ENCODE assay signal across 9 mouse cellular contexts in the genomic region with DNA sequence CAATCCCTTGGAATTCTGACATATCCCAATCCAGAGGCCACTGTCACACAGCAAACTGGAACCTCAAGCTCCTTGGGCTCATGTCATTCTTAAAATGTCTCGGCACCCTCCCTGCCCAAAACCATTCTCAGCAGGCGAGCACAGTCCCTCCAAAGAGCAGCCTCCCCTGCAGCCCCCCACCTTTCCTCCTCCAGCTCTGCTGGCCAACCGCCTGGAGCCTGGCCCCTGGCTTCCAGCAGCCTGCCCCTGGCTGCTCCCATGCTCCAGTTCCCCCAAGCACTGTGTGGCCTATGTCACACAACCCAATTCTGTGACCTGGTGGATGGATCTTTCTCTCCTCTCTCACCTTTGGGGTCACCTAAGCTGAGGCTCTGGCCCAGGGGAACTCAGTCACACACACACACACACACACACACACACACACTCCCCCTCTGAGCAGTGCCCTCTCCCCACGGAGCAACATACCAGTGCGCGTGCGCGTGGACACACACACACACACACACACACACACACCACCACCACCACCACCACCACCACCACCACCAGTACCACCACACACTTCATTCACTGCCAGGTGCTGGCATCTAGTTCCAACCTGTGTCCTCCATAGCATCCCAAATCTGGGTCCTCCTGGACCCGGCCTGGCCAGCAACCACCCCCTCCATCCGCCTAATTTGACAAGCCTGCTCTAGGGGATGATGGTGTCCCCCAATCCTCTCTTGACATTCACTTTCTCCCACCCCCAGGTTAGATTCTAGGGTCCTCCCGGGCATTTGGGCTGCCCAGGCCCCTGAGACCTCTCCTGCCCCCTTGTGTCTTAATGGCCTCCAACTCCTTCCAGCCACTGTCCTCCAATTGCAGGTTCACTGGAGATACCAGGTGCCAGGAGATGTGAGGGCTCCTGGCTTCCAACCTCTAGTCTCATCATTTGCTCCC. TPM values are rescaled to one million over a fixed set of nuclear protein-coding genes. Genes with fewer than 3 reads are reported as not detected.
DNase-seq lines count a peak whose midpoint lies in the region; ATAC-seq and TF ChIP-seq lines count a peak whose summit lies in the region.
"Had no signal": no experiment of that assay in that cellular context is flagged by ENCODE, and none has a peak within 500 bp of the region (broad histone marks: within the 10 kb centered on the region; RNA-seq: fewer than 3 reads in every experiment).

No protein-coding gene starts in this region.

- intact Hi-C loops in heart, postnatal 25 days (cut with DNase I), result no loop called here
- intact Hi-C loops in left cerebral cortex, postnatal 10 days (cut with DNase I), result no loop called here

- DNase-seq in heart, postnatal 25 days (ENCODE audit: low spot score), result no peak
- peak; percentile 58 to 71 for DNase-seq in cerebellum, adult 18-20 months
- no peak for DNase-seq in forebrain, postnatal 0 days
- no peak for DNase-seq in midbrain, embryonic 10.5 days (ENCODE audit: low spot score)
- no peak for DNase-seq in left cerebral cortex, postnatal 10 days (ENCODE audit: extremely low spot score in 1 of 2, low spot score in 2 of 2)

- H3K27me3 ChIP-seq in heart, embryonic 14.5 days (ENCODE audit: control insufficient read depth, insufficient read depth, low read length), result peaks cover 5% of the 10 kb centered on the region; the same call in 1 of the 2 replicates
- no peaks in the 10 kb centered on the region for H3K27me3 ChIP-seq in forebrain, postnatal 0 days (ENCODE audit: insufficient read depth, low read length)
- no peaks in the 10 kb centered on the region for H3K27me3 ChIP-seq in midbrain, embryonic 10.5 days (ENCODE audit: low read depth, poor library complexity, severe bottlenecking)

- H3K9me3 ChIP-seq in heart, embryonic 14.5 days (ENCODE audit: control insufficient read depth, low read length), result no peaks in the 10 kb centered on the region
- no peaks in the 10 kb centered on the region for H3K9me3 ChIP-seq in forebrain, postnatal 0 days (ENCODE audit: low read length)
- no peaks in the 10 kb centered on the region for H3K9me3 ChIP-seq in midbrain, embryonic 10.5 days (replicated peaks)

- peak overlapping the region; percentile 73 for H3K4me2 ChIP-seq in heart, embryonic 14.5 days (ENCODE audit: low read length)
- peak overlapping the region; percentile 70 for H3K4me2 ChIP-seq in forebrain, postnatal 0 days (ENCODE audit: low read depth)

- no peaks in the 10 kb centered on the region for H3K36me3 ChIP-seq in heart, embryonic 14.5 days (ENCODE audit: control insufficient read depth, insufficient read depth, low read length)
- no peaks in the 10 kb centered on the region for H3K36me3 ChIP-seq in forebrain, postnatal 0 days (ENCODE audit: insufficient read depth)
- no peaks in the 10 kb centered on the region for H3K36me3 ChIP-seq in midbrain, embryonic 10.5 days

- H3K4me1 ChIP-seq in heart, embryonic 14.5 days (ENCODE audit: control insufficient read depth in 2 of 2, insufficient read depth in 2 of 2, low read length in 2 of 2), result 0 out of 4 replicates have a peak, but pooled peaks cover 0 to 4% of the 10 kb centered on the region in 2 experiments
- 0 out of 2 replicates have a peak, but pooled peaks cover 8% of the 10 kb centered on the region for H3K4me1 ChIP-seq in forebrain, postnatal 0 days (ENCODE audit: insufficient read depth)
- H3K4me1 ChIP-seq in midbrain, embryonic 10.5 days, result peaks cover 37% of the 10 kb centered on the region

- no peak overlapping the region for H3K27ac ChIP-seq in heart, embryonic 14.5 days (replicated peaks in 1 of 2; ENCODE audit: control insufficient read depth in 1 of 2, insufficient read depth in 1 of 2, low read depth in 2 of 2, low read length in 2 of 2)
- peak overlapping the region; percentile 86 for H3K27ac ChIP-seq in forebrain, postnatal 0 days (ENCODE audit: low read depth, low read length)
- peak overlapping the region; percentile 89 for H3K27ac ChIP-seq in midbrain, embryonic 10.5 days (replicated peaks)

- peak overlapping the region; percentile 66 for H3K9ac ChIP-seq in heart, embryonic 14.5 days (ENCODE audit: low read length)
- H3K9ac ChIP-seq in forebrain, postnatal 0 days, result peak overlapping the region; percentile 83

- H3K4me3 ChIP-seq in heart, embryonic 14.5 days (ENCODE audit: control insufficient read depth in 1 of 2, insufficient read depth in 1 of 2, low read depth in 1 of 2, low read length in 2 of 2), result peak overlapping the region; percentile 54 to 59
- H3K4me3 ChIP-seq in forebrain, postnatal 0 days (ENCODE audit: low read depth, low read length), result peak overlapping the region; percentile 74
- H3K4me3 ChIP-seq in midbrain, embryonic 10.5 days, result peak overlapping the region; percentile 73

- no peak for ATAC-seq in heart, embryonic 14.5 days (ENCODE audit: insufficient number of reproducible peaks, insufficient read depth, low FRiP score, low read depth)
- ATAC-seq in forebrain, postnatal 0 days, result 0 out of 2 replicates have a peak, but pooled peaks have one; percentile 1
- ATAC-seq in megakaryocyte, adult 5-6 weeks (ENCODE audit: poor library complexity, severe bottlenecking), result no peak
- no peak for ATAC-seq in erythroblast, adult 5-6 weeks (replicated peaks; ENCODE audit: low FRiP score, poor library complexity, severe bottlenecking)

- WGBS in heart, embryonic 14.5 days, result 71% methylated on average over 11 of the region's 11 CpGs
- 53% methylated on average over 11 of the region's 11 CpGs for WGBS in forebrain, postnatal 0 days
- WGBS in midbrain, embryonic 10.5 days, result 73% methylated on average over 11 of the region's 11 CpGs

- TF ChIP-seq CTCF in forebrain, postnatal 0 days (IDR thresholded peaks at IDR 0.05; ENCODE audit: low read depth), result peak; percentile 34

RNA-seq across cellular contexts. Expression of a gene that starts 0.6 kb away (rescaled TPM):
- polyA plus RNA-seq in heart, embryonic 14.5 days (2014; fragmentation: Nextera tagmentation; extraction: Ambion mirVana), result 25.8 and 28.8 TPM in 2 replicates
- 10 to 100 TPM; 61.4 to 68.7 TPM for total RNA-seq in heart, postnatal 25 days (2021)
- 7.5 and 9.2 TPM in 2 replicates for total RNA-seq in forebrain, postnatal 0 days (2014; rRNA removed)
- 18.8 and 20.4 TPM in 2 replicates for polyA plus RNA-seq in forebrain, postnatal 0 days (2015; fragmentation: Nextera tagmentation; extraction: Ambion mirVana)
- polyA plus RNA-seq in midbrain, embryonic 10.5 days (2016; fragmentation: Nextera tagmentation; extraction: Ambion mirVana), result 19.5 and 21.6 TPM in 2 replicates
- total RNA-seq in megakaryocyte, adult 5-6 weeks (2015), result 59.2 and 68.7 TPM in 2 replicates
- 37.7 and 45.0 TPM in 2 replicates for total RNA-seq in megakaryocyte, adult 5-6 weeks (2017)
- 10 to 100 TPM; 48.0 to 52.9 TPM for total RNA-seq in left cerebral cortex, postnatal 10 days (2021)
- total RNA-seq in erythroblast, adult 5-6 weeks (2015; ENCODE audit: low replicate concordance), result 9.8 and 24.9 TPM in 2 replicates
- total RNA-seq in erythroblast, adult 5-6 weeks (2017; ENCODE audit: low replicate concordance), result 17.0 and 17.9 TPM in 2 replicates

RNA-seq across cellular contexts. Expression of a gene that starts 0.8 kb away (rescaled TPM):
- polyA plus RNA-seq in heart, embryonic 14.5 days (2014; fragmentation: Nextera tagmentation; extraction: Ambion mirVana), result 1.0 and 1.2 TPM in 2 replicates
- under 1 TPM; 0.39 to 0.42 TPM for total RNA-seq in heart, postnatal 25 days (2021)
- 37.9 and 51.3 TPM in 2 replicates for total RNA-seq in forebrain, postnatal 0 days (2014; rRNA removed)
- 38.5 and 58.4 TPM in 2 replicates for polyA plus RNA-seq in forebrain, postnatal 0 days (2015; fragmentation: Nextera tagmentation; extraction: Ambion mirVana)
- 5.4 and 9.7 TPM in 2 replicates for polyA plus RNA-seq in midbrain, embryonic 10.5 days (2016; fragmentation: Nextera tagmentation; extraction: Ambion mirVana)
- 0.04 TPM in 1 of 2 replicates, not detected in the other for total RNA-seq in megakaryocyte, adult 5-6 weeks (2015)
- not detected in 2 replicates for total RNA-seq in megakaryocyte, adult 5-6 weeks (2017)
- total RNA-seq in left cerebral cortex, postnatal 10 days (2021), result 100 to 1,000 TPM; 340 to 347 TPM
- not detected in 2 replicates for total RNA-seq in erythroblast, adult 5-6 weeks (2015; ENCODE audit: low replicate concordance)
- not detected in 2 replicates for total RNA-seq in erythroblast, adult 5-6 weeks (2017; ENCODE audit: low replicate concordance)

RNA-seq across cellular contexts. Expression of a gene that starts 23.1 kb away (rescaled TPM):
- 20.4 and 22.2 TPM in 2 replicates for polyA plus RNA-seq in heart, embryonic 14.5 days (2014; fragmentation: Nextera tagmentation; extraction: Ambion mirVana)
- 10 to 100 TPM; 15.4 to 16.0 TPM for total RNA-seq in heart, postnatal 25 days (2021)
- 7.1 and 8.4 TPM in 2 replicates for total RNA-seq in forebrain, postnatal 0 days (2014; rRNA removed)
- 8.4 and 8.7 TPM in 2 replicates for polyA plus RNA-seq in forebrain, postnatal 0 days (2015; fragmentation: Nextera tagmentation; extraction: Ambion mirVana)
- 5.0 and 7.2 TPM in 2 replicates for polyA plus RNA-seq in midbrain, embryonic 10.5 days (2016; fragmentation: Nextera tagmentation; extraction: Ambion mirVana)
- 27.0 and 30.9 TPM in 2 replicates for total RNA-seq in megakaryocyte, adult 5-6 weeks (2015)
- 28.5 and 28.7 TPM in 2 replicates for total RNA-seq in megakaryocyte, adult 5-6 weeks (2017)
- 1 to 10 TPM; 2.4 to 4.5 TPM for total RNA-seq in left cerebral cortex, postnatal 10 days (2021)
- total RNA-seq in erythroblast, adult 5-6 weeks (2015; ENCODE audit: low replicate concordance), result 2.7 and 9.2 TPM in 2 replicates
- total RNA-seq in erythroblast, adult 5-6 weeks (2017; ENCODE audit: low replicate concordance), result 3.8 and 4.3 TPM in 2 replicates

RNA-seq across cellular contexts. Expression of a gene that starts 38.1 kb away (rescaled TPM):
- polyA plus RNA-seq in heart, embryonic 14.5 days (2014; fragmentation: Nextera tagmentation; extraction: Ambion mirVana), result not detected in 2 replicates
- total RNA-seq in heart, postnatal 25 days (2021), result 1 to 10 TPM; 2.0 to 3.6 TPM
- total RNA-seq in forebrain, postnatal 0 days (2014; rRNA removed), result 0.05 TPM in 1 of 2 replicates, not detected in the other
- polyA plus RNA-seq in forebrain, postnatal 0 days (2015; fragmentation: Nextera tagmentation; extraction: Ambion mirVana), result not detected in 2 replicates
- 0.35 TPM in 1 of 2 replicates, not detected in the other for polyA plus RNA-seq in midbrain, embryonic 10.5 days (2016; fragmentation: Nextera tagmentation; extraction: Ambion mirVana)
- not detected in 2 replicates for total RNA-seq in megakaryocyte, adult 5-6 weeks (2015)
- total RNA-seq in megakaryocyte, adult 5-6 weeks (2017), result not detected in 2 replicates
- total RNA-seq in left cerebral cortex, postnatal 10 days (2021), result 1 to 10 TPM; 3.0 to 4.7 TPM
- total RNA-seq in erythroblast, adult 5-6 weeks (2015; ENCODE audit: low replicate concordance), result 7.5 TPM in 1 of 2 replicates, not detected in the other
- 2.0 and 5.3 TPM in 2 replicates for total RNA-seq in erythroblast, adult 5-6 weeks (2017; ENCODE audit: low replicate concordance)
- polyA plus RNA-seq: frontal cortex, adult 2 months had no signal

RNA-seq across cellular contexts. Expression of a gene that starts 47.0 kb away (rescaled TPM):
- polyA plus RNA-seq in heart, embryonic 14.5 days (2014; fragmentation: Nextera tagmentation; extraction: Ambion mirVana), result 15.0 and 16.5 TPM in 2 replicates
- total RNA-seq in heart, postnatal 25 days (2021), result 10 to 100 TPM; 18.8 to 21.1 TPM
- total RNA-seq in forebrain, postnatal 0 days (2014; rRNA removed), result 18.2 and 20.7 TPM in 2 replicates
- polyA plus RNA-seq in forebrain, postnatal 0 days (2015; fragmentation: Nextera tagmentation; extraction: Ambion mirVana), result 13.2 and 13.7 TPM in 2 replicates
- 13.4 and 14.7 TPM in 2 replicates for polyA plus RNA-seq in midbrain, embryonic 10.5 days (2016; fragmentation: Nextera tagmentation; extraction: Ambion mirVana)
- total RNA-seq in megakaryocyte, adult 5-6 weeks (2015), result 35.2 and 43.3 TPM in 2 replicates
- total RNA-seq in megakaryocyte, adult 5-6 weeks (2017), result 7.7 and 9.8 TPM in 2 replicates
- total RNA-seq in left cerebral cortex, postnatal 10 days (2021), result 10 to 100 TPM; 35.0 to 40.9 TPM
- total RNA-seq in erythroblast, adult 5-6 weeks (2015; ENCODE audit: low replicate concordance), result 3.8 and 18.2 TPM in 2 replicates
- 8.9 and 11.3 TPM in 2 replicates for total RNA-seq in erythroblast, adult 5-6 weeks (2017; ENCODE audit: low replicate concordance)

Comparison
In these comparisons a context has a peak if more than half of its experiments do, and no peak if none do; other contexts are left out.
1. H3K27ac ChIP-seq: peak in forebrain, postnatal 0 days (single experiment) and midbrain, embryonic 10.5 days (single experiment); none in heart, embryonic 14.5 days (0 of 2).
2. DNase-seq: peak in cerebellum, adult 18-20 months (2 of 2); none in heart, postnatal 25 days (single experiment), forebrain, postnatal 0 days (single experiment), midbrain, embryonic 10.5 days (single experiment) and left cerebral cortex, postnatal 10 days (0 of 2).
3. RNA of a gene that starts 0.8 kb away (total RNA-seq): 340 to 347 TPM in left cerebral cortex, postnatal 10 days and 37.9 to 51.3 TPM in forebrain, postnatal 0 days; 0.39 to 0.42 TPM in heart, postnatal 25 days, 0.04 TPM in megakaryocyte, adult 5-6 weeks and not detected in erythroblast, adult 5-6 weeks; every median in the first group is over 10 times any median in the second.
4. Peak in every context shown above with its lines, with median percentiles within 50 percentile points of each other: H3K4me3 ChIP-seq.